Mouse (Mus musculus): Measurements from ENCODE around the gene Exd2.

- TF ChIP-seq CTCF (conservative IDR thresholded peaks at IDR 0.05; ENCODE audit: low read length) (no peak), POU5F1 (IDR thresholded peaks at IDR 0.05; ENCODE audit: borderline replicate concordance, low read length) (no peak)
Observed at GRCm38 (mm10) chr12:80435887-80436286, 27.0 kb upstream of the Exd2 start.

Measured in E14TG2a.4 (cell line).